Mouse (Mus musculus) megakaryocyte, embryonic 14.5 days (primary cell): ENCODE data around the gene Fbxo4.

Experiments used
- FLI1 ChIP-seq: IDR thresholded peaks from 2 replicates; pipeline ENCODE4 v1.6.1; 2012; ENCODE audit warnings: low read length, inconsistent platforms, mixed read lengths
- GATA1 ChIP-seq: IDR thresholded peaks from 3 replicates; pipeline ENCODE4 v1.6.1; 2012; ENCODE audit warnings: mixed read lengths, low read length, inconsistent platforms, borderline replicate concordance

DNA sequence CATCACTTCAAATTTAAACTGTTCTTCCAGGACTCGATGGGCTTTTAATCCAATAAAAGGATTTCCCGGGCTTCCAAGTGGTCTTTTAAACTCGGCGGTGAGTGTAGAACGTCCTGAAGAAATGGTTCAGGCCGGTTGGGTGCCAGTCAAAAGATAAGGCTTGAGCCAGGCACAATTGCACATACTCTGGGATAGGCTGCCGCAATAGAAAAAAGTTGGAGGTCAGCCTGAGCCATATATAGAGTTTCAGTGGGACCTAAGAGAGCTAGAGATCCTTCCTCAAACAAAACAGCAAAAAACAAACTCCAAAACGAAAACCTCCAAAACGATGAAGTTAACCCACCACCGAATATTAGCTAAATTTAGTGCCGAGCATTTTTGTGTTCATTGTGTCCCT lies 46.1 kb upstream of the Fbxo4 start:
- TF ChIP-seq GATA1 (no peak), FLI1 (no peak)
